Mouse (Mus musculus): ENCODE data around the gene Mmp15. TPM values are rescaled to one million over a fixed set of nuclear protein-coding genes. Genes with fewer than 3 reads are reported as not detected.
A peak's percentile ranks its signal among the peaks of the same experiment; 100 is the strongest.

Mmp15 gene
- polyA plus RNA-seq, 1 experiment, result not detected

GRCm38 (mm10) chr8:95332437-95333199, 19.4 kb upstream of the Mmp15 start:
- H3K27ac ChIP-seq (ENCODE audit: insufficient read depth, low read depth, low read length), result 0 out of 2 replicates have a peak overlapping the region, but pooled peaks have one; percentile 34
- 15% methylated on average over 21 of the region's 21 CpGs for WGBS
- TF ChIP-seq POLR2A (IDR thresholded peaks at IDR 0.05; ENCODE audit: insufficient read depth, low read depth, low read length) (no peak), CTCF (IDR thresholded peaks at IDR 0.05; ENCODE audit: insufficient read depth, low read depth, low read length) (no peak)
- H3K4me1 ChIP-seq (ENCODE audit: control insufficient read depth, insufficient read depth, low read length), result peaks cover 8% of the 10 kb centered on the region
- H3K4me3 ChIP-seq (ENCODE audit: insufficient read depth, low read depth, low read length), result peak overlapping the region; percentile 85

- TF ChIP-seq POLR2A (IDR thresholded peaks at IDR 0.05; ENCODE audit: insufficient read depth, low read depth, low read length), result no peak
- no peak for TF ChIP-seq CTCF (IDR thresholded peaks at IDR 0.05; ENCODE audit: insufficient read depth, low read depth, low read length)
- 0 out of 2 replicates have a peak, but pooled peaks cover 3% of the 10 kb centered on the region for H3K4me1 ChIP-seq (ENCODE audit: control insufficient read depth, insufficient read depth, low read length)
- no peak overlapping the region for H3K27ac ChIP-seq (ENCODE audit: insufficient read depth, low read depth, low read length)
- no peak overlapping the region for H3K4me3 ChIP-seq (ENCODE audit: insufficient read depth, low read depth, low read length)
- WGBS, result 100% methylated on average over 1 of the region's 1 CpGs
Observed at GRCm38 (mm10) chr8:95335706-95336105, 16.4 kb upstream of the Mmp15 start.

GRCm38 (mm10) chr8:95336363-95336762, 15.7 kb upstream of the Mmp15 start:
- no peak overlapping the region for H3K4me3 ChIP-seq (ENCODE audit: insufficient read depth, low read depth, low read length)
- H3K27ac ChIP-seq (ENCODE audit: insufficient read depth, low read depth, low read length), result no peak overlapping the region
- TF ChIP-seq POLR2A (IDR thresholded peaks at IDR 0.05; ENCODE audit: insufficient read depth, low read depth, low read length) (no peak), CTCF (IDR thresholded peaks at IDR 0.05; ENCODE audit: insufficient read depth, low read depth, low read length) (no peak)
- H3K4me1 ChIP-seq (ENCODE audit: control insufficient read depth, insufficient read depth, low read length), result 0 out of 2 replicates have a peak, but pooled peaks cover 3% of the 10 kb centered on the region

GRCm38 (mm10) chr8:95341721-95342120, 10.3 kb upstream of the Mmp15 start:
- H3K4me1 ChIP-seq (ENCODE audit: control insufficient read depth, insufficient read depth, low read length), result no peaks in the 10 kb centered on the region
- 53% methylated on average over 5 of the region's 5 CpGs for WGBS
- H3K27ac ChIP-seq (ENCODE audit: insufficient read depth, low read depth, low read length), result no peak overlapping the region
- TF ChIP-seq POLR2A (IDR thresholded peaks at IDR 0.05; ENCODE audit: insufficient read depth, low read depth, low read length) (no peak), CTCF (IDR thresholded peaks at IDR 0.05; ENCODE audit: insufficient read depth, low read depth, low read length) (no peak)
- no peak overlapping the region for H3K4me3 ChIP-seq (ENCODE audit: insufficient read depth, low read depth, low read length)

- TF ChIP-seq POLR2A (IDR thresholded peaks at IDR 0.05; ENCODE audit: insufficient read depth, low read depth, low read length) (no peak), CTCF (IDR thresholded peaks at IDR 0.05; ENCODE audit: insufficient read depth, low read depth, low read length) (no peak)
- Histone ChIP-seq H3K27ac (ENCODE audit: insufficient read depth, low read depth, low read length) (no peak overlapping the region), H3K4me1 (ENCODE audit: control insufficient read depth, insufficient read depth, low read length) (peaks cover 16% of the 10 kb centered on the region), H3K4me3 (ENCODE audit: insufficient read depth, low read depth, low read length) (no peak overlapping the region)
- WGBS, result 77% methylated on average over 6 of the region's 6 CpGs
Observed at GRCm38 (mm10) chr8:95344668-95345067, 7.4 kb upstream of the Mmp15 start.

- 33% methylated on average over 8 of the region's 8 CpGs for WGBS
- no peak for TF ChIP-seq POLR2A (IDR thresholded peaks at IDR 0.05; ENCODE audit: insufficient read depth, low read depth, low read length)
- peak; percentile 37; the same call in 1 of the 2 replicates for TF ChIP-seq CTCF (IDR thresholded peaks at IDR 0.05; ENCODE audit: insufficient read depth, low read depth, low read length)
- no peak overlapping the region for H3K27ac ChIP-seq (ENCODE audit: insufficient read depth, low read depth, low read length)
Observed at GRCm38 (mm10) chr8:95346643-95347545, 5.2 kb upstream of the Mmp15 start.

GRCm38 (mm10) chr8:95348356-95348755, 3.7 kb upstream of the Mmp15 start:
- TF ChIP-seq CTCF (IDR thresholded peaks at IDR 0.05; ENCODE audit: insufficient read depth, low read depth, low read length) (no peak), POLR2A (IDR thresholded peaks at IDR 0.05; ENCODE audit: insufficient read depth, low read depth, low read length) (no peak)
- Histone ChIP-seq H3K27ac (ENCODE audit: insufficient read depth, low read depth, low read length) (no peak overlapping the region), H3K4me3 (ENCODE audit: insufficient read depth, low read depth, low read length) (no peak overlapping the region), H3K4me1 (ENCODE audit: control insufficient read depth, insufficient read depth, low read length) (peaks cover 28% of the 10 kb centered on the region)
- WGBS, result 72% methylated on average over 2 of the region's 2 CpGs

More at GRCm38 (mm10) chr8:95346643-95347545, 5.2 kb upstream of the Mmp15 start:
- Histone ChIP-seq H3K4me3 (ENCODE audit: insufficient read depth, low read depth, low read length) (no peak overlapping the region), H3K4me1 (ENCODE audit: control insufficient read depth, insufficient read depth, low read length) (peaks cover 19% of the 10 kb centered on the region)

GRCm38 (mm10) chr8:95348811-95349630, 3.0 kb upstream of the Mmp15 start:
- H3K4me1 ChIP-seq (ENCODE audit: control insufficient read depth, insufficient read depth, low read length), result peaks cover 34% of the 10 kb centered on the region
- TF ChIP-seq CTCF (IDR thresholded peaks at IDR 0.05; ENCODE audit: insufficient read depth, low read depth, low read length) (no peak), POLR2A (IDR thresholded peaks at IDR 0.05; ENCODE audit: insufficient read depth, low read depth, low read length) (no peak)
- H3K4me3 ChIP-seq (ENCODE audit: insufficient read depth, low read depth, low read length), result no peak overlapping the region
- 18% methylated on average over 19 of the region's 19 CpGs for WGBS
- H3K27ac ChIP-seq (ENCODE audit: insufficient read depth, low read depth, low read length), result no peak overlapping the region

Measured in olfactory bulb, adult 2 months (tissue).